Mouse (Mus musculus): Measurements from ENCODE around the gene Gm10570. TPM values are rescaled to one million over a fixed set of nuclear protein-coding genes. Genes with fewer than 3 reads are reported as not detected.

Gene Gm10570
- polyA plus RNA-seq, 1 experiment from 2014 or later, result not detected

DNA sequence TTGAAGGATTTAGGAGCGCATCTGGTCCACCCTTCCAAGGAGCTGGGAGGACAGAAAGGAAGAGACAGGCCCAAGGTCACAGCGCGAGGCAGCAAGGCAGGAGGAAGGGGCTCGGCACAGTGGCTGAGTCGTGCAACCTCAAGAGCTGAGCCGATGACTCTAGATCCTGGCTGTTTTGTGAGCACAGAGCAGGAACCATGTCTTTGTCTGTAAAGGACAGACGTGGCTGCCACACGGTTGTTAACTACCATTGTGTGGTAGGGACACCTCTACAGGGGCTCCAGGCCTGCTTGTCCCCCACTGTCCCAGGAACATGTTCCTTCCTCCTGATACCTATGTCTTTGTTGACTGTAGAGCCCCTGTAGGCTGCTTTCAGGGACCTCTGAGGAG is 8.8 kb downstream of the Gm10570 start:
- no peak for ATAC-seq (ENCODE audit: insufficient number of reproducible peaks, insufficient read depth, low FRiP score, low read depth)
- Histone ChIP-seq H3K9me3 (ENCODE audit: control insufficient read depth, low read depth, low read length) (no peaks in the 10 kb centered on the region), H3K27me3 (ENCODE audit: control insufficient read depth, insufficient read depth, low read length) (no peaks in the 10 kb centered on the region), H3K4me3 (ENCODE audit: low read depth, low read length) (no peak overlapping the region), H3K9ac (replicated peaks; ENCODE audit: low read depth, low read length) (no peak overlapping the region), H3K27ac (ENCODE audit: low read length) (no peak overlapping the region), H3K4me1 (ENCODE audit: control insufficient read depth, insufficient read depth, low read length) (0 out of 2 replicates have a peak, but pooled peaks cover 2% of the 10 kb centered on the region), H3K36me3 (ENCODE audit: control insufficient read depth, insufficient read depth, low read length) (no peaks in the 10 kb centered on the region), H3K4me2 (replicated peaks; ENCODE audit: low read depth, low read length) (no peak overlapping the region)
- 72% methylated on average over 8 of the region's 8 CpGs for WGBS

DNA sequence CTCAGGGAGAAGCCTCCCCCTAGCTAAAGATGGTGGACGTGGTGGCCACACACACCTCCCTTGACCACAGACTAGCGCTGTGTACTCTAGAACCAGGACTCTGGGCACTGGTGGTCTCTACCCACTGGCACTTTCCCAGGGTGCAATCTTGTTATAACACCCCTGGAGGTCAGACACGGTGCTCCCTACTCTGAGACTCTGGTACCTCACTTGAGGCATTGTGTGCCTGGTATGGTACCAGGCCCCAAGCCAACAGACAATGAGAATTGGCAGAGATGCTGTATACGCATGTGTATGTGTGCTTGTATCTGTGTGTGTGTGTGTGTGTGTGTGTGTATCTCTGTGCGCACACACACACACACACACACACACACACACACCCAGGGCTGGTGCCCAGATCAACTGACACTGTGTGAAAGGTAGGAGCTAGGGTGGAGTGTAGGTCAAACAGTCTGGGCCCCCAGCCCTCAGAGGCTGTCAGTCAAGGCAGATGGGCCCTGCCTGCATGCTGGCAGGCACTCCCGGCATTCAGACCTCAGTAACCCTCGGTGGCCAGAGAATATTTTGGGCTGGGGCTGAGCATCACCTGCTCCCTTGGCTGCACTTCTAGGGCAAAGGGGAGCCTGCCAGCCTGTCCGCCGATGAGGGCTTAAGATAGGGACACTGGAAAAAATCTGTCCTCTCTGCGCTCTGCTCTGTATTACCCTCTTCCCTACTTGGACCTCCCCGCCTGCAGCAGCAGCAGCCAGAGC is 9.4 kb downstream of the Gm10570 start:
- no peak for ATAC-seq (ENCODE audit: insufficient number of reproducible peaks, insufficient read depth, low FRiP score, low read depth)
- Histone ChIP-seq H3K4me3 (ENCODE audit: low read depth, low read length) (no peak overlapping the region), H3K36me3 (ENCODE audit: control insufficient read depth, insufficient read depth, low read length) (no peaks in the 10 kb centered on the region), H3K4me1 (ENCODE audit: control insufficient read depth, insufficient read depth, low read length) (0 out of 2 replicates have a peak, but pooled peaks cover 2% of the 10 kb centered on the region), H3K27ac (ENCODE audit: low read length) (no peak overlapping the region), H3K9me3 (ENCODE audit: control insufficient read depth, low read depth, low read length) (no peaks in the 10 kb centered on the region), H3K27me3 (ENCODE audit: control insufficient read depth, insufficient read depth, low read length) (no peaks in the 10 kb centered on the region), H3K9ac (replicated peaks; ENCODE audit: low read depth, low read length) (no peak overlapping the region), H3K4me2 (replicated peaks; ENCODE audit: low read depth, low read length) (no peak overlapping the region)
- 70% methylated on average over 11 of the region's 11 CpGs for WGBS

DNA sequence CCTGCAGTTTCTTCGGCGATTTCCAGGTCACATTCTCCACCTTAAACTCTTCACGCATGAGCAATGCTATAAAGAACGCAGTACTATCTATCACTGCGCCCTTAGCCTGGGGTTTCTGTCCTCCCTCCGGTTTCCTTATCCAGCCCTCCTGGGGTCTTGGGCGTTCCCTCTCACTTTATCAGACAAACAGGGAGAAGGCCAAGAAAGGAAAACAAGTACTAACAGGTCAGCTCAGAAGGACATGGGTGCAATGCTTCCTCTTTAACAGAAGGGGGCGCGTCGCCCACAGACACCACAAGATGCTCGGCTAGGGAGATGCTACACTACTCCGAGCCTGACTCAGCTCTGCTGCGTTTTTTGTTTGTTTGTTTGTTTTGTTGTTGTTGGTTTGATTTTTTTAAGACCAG is 11.3 kb downstream of the Gm10570 start:
- WGBS, result 24% methylated on average over 13 of the region's 13 CpGs
- H3K36me3 ChIP-seq (ENCODE audit: control insufficient read depth, insufficient read depth, low read length), result no peaks in the 10 kb centered on the region
- H3K9me3 ChIP-seq (ENCODE audit: control insufficient read depth, low read depth, low read length), result no peaks in the 10 kb centered on the region
- ATAC-seq (ENCODE audit: insufficient number of reproducible peaks, insufficient read depth, low FRiP score, low read depth), result peak; percentile 53; the same call in 1 of the 2 replicates
- H3K4me1 ChIP-seq (ENCODE audit: control insufficient read depth, insufficient read depth, low read length), result 0 out of 2 replicates have a peak, but pooled peaks cover 2% of the 10 kb centered on the region
- H3K27ac ChIP-seq (ENCODE audit: low read length), result no peak overlapping the region
- no peak overlapping the region for H3K9ac ChIP-seq (replicated peaks; ENCODE audit: low read depth, low read length)
- H3K4me3 ChIP-seq (ENCODE audit: low read depth, low read length), result no peak overlapping the region
- H3K4me2 ChIP-seq (replicated peaks; ENCODE audit: low read depth, low read length), result no peak overlapping the region
- no peaks in the 10 kb centered on the region for H3K27me3 ChIP-seq (ENCODE audit: control insufficient read depth, insufficient read depth, low read length)

DNA sequence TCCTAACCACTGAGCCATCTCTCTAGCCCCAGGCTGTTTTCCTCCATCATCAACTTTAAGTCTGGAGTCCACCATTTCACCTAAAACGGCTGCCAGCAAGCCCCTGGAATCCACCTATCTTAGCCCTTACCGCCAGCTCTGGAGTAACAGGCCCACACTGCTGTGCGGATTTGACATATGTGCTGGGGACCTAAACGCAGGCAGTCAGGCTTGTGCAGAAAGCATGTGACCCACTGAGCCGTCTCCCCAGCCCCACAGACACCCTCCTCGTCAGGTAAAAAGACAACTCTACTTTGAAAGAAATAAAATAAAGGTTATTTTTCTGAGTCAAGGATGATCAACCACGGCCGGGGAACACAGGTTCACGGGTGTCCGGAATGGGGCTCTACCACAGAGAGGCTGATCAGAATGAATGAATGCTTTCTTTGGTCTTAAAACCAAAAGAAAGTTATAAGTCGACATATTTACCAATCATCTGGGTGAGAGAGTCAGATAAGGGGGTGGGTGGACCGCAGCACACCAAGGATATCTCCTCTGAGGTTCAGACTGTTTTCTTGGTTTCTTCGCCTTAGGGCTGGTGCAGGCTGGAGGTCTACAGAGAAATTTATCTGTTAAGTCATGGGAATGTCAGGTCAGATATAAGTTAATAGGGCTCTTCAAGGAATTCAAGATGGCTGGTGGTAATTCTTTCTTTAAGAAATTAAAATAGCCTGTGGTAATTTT is 12.1 kb downstream of the Gm10570 start:
- no peak overlapping the region for H3K4me3 ChIP-seq (ENCODE audit: low read depth, low read length)
- no peak for ATAC-seq (ENCODE audit: insufficient number of reproducible peaks, insufficient read depth, low FRiP score, low read depth)
- no peaks in the 10 kb centered on the region for H3K9me3 ChIP-seq (ENCODE audit: control insufficient read depth, low read depth, low read length)
- H3K36me3 ChIP-seq (ENCODE audit: control insufficient read depth, insufficient read depth, low read length), result no peaks in the 10 kb centered on the region
- no peak overlapping the region for H3K4me2 ChIP-seq (replicated peaks; ENCODE audit: low read depth, low read length)
- no peaks in the 10 kb centered on the region for H3K27me3 ChIP-seq (ENCODE audit: control insufficient read depth, insufficient read depth, low read length)
- H3K9ac ChIP-seq (replicated peaks; ENCODE audit: low read depth, low read length), result no peak overlapping the region
- 80% methylated on average over 13 of the region's 13 CpGs for WGBS
- no peak overlapping the region for H3K27ac ChIP-seq (ENCODE audit: low read length)
- 0 out of 2 replicates have a peak, but pooled peaks cover 2% of the 10 kb centered on the region for H3K4me1 ChIP-seq (ENCODE audit: control insufficient read depth, insufficient read depth, low read length)

DNA sequence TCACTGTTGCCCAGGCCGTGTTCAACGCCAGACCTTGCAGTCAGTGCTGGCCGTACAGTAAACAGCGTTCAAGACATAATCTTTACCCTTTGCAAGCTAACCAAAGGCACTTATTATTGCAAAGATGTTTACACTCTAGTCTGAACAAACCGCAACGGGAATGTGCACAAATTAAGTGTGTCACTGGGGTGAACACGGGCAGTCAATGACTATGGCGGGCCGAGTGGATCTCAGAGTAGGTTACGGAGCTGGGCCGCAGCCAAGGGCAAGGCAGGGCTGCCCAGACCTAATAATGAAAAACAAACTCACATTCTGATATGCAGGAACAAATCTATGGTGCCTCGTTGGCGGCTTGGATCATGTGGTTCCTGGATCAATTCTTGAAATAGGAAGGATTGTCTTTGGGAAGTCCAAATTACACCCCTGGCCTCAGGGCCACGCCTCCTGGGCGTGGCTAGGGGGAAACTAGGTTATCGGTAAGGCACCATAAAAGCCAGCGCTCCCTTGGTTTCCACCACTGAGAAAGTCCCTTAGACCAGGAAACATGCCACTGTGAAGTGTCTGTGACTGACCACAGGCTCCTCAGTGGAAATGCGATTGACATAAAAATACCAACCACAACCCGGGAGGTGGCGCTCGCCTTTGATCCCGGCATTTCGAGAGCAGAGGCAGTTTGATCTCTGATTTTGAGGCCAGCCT is 13.3 kb downstream of the Gm10570 start:
- Histone ChIP-seq H3K36me3 (ENCODE audit: control insufficient read depth, insufficient read depth, low read length) (no peaks in the 10 kb centered on the region), H3K4me1 (ENCODE audit: control insufficient read depth, insufficient read depth, low read length) (0 out of 2 replicates have a peak, but pooled peaks cover 2% of the 10 kb centered on the region), H3K9ac (replicated peaks; ENCODE audit: low read depth, low read length) (no peak overlapping the region), H3K4me2 (replicated peaks; ENCODE audit: low read depth, low read length) (no peak overlapping the region), H3K27ac (ENCODE audit: low read length) (no peak overlapping the region), H3K4me3 (ENCODE audit: low read depth, low read length) (no peak overlapping the region), H3K27me3 (ENCODE audit: control insufficient read depth, insufficient read depth, low read length) (no peaks in the 10 kb centered on the region), H3K9me3 (ENCODE audit: control insufficient read depth, low read depth, low read length) (no peaks in the 10 kb centered on the region)
- whole genome bisulfite sequencing, result 50% methylated on average over 23 of the region's 23 CpGs
- no peak for ATAC-seq (ENCODE audit: insufficient number of reproducible peaks, insufficient read depth, low FRiP score, low read depth)

DNA sequence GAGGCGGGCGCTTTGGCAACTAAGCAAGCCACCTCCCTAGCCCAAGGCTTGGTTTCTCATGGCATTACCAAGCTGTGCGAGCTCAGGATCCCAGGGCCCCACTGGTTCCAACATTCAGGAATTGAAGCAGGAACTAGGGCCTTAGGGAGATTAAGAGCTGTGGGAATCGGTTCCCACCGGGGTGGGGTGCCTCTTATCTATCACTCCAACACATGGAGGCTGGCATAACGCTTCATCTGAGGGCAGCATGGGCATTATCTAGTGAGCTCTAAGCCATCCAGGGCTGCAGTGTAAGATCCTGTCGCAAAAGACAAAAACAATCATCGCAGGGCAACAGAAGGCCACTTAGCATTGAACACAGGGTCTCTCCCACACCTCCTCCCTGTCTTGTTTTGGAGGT is 14.0 kb downstream of the Gm10570 start:
- Histone ChIP-seq H3K4me2 (replicated peaks; ENCODE audit: low read depth, low read length) (no peak overlapping the region), H3K4me3 (ENCODE audit: low read depth, low read length) (no peak overlapping the region), H3K4me1 (ENCODE audit: control insufficient read depth, insufficient read depth, low read length) (0 out of 2 replicates have a peak, but pooled peaks cover 2% of the 10 kb centered on the region), H3K9me3 (ENCODE audit: control insufficient read depth, low read depth, low read length) (no peaks in the 10 kb centered on the region), H3K36me3 (ENCODE audit: control insufficient read depth, insufficient read depth, low read length) (no peaks in the 10 kb centered on the region), H3K27ac (ENCODE audit: low read length) (no peak overlapping the region), H3K9ac (replicated peaks; ENCODE audit: low read depth, low read length) (no peak overlapping the region), H3K27me3 (ENCODE audit: control insufficient read depth, insufficient read depth, low read length) (no peaks in the 10 kb centered on the region)
- ATAC-seq (ENCODE audit: insufficient number of reproducible peaks, insufficient read depth, low FRiP score, low read depth), result no peak
- 85% methylated on average over 8 of the region's 8 CpGs for WGBS

DNA sequence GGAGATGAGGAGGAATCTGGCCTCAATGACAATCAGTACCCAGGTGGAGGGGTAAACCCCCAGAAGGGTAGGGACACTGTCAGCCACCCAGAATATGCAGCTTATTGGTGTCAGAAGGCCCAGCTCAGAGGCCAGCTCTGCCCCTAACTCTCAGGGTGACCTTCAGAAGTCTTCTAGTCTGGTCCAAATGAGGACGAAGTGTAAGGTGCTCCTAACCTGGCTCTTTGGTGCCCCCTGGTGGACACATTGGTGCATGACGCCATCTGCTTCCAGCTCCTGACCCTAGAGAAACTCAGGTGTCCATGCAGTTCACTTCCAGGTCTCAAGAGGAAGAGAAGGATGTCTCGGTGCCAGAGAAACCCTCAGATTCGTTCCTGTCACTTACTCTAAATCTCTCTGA is 16.2 kb downstream of the Gm10570 start:
- ATAC-seq (ENCODE audit: insufficient number of reproducible peaks, insufficient read depth, low FRiP score, low read depth), result peak; percentile 35; the same call in 1 of the 2 replicates
- WGBS, result 2% methylated on average over 4 of the region's 4 CpGs

DNA sequence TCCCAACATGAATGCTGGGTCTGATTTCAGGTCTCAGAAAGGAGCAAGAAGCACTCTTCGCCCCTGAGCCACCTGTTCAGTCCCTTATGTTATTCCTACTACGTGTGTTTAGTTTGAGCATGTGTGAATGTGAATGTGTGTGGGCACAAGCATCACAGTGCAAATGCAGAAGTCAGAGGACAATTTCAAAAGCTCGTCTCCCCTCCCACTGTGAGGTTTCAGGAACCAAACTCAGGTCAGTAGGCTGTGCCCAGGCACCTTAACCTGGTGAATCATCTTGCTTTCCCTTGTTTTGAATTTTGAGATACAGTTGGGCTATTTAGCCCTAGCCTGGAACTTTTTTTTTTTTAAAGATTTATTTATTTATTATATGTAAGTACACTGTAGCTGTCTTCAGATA is 18.6 kb downstream of the Gm10570 start:
- no peak overlapping the region for H3K4me2 ChIP-seq (replicated peaks; ENCODE audit: low read depth, low read length)
- no peaks in the 10 kb centered on the region for H3K36me3 ChIP-seq (ENCODE audit: control insufficient read depth, insufficient read depth, low read length)
- no peak overlapping the region for H3K4me3 ChIP-seq (ENCODE audit: low read depth, low read length)
- 77% methylated on average over 3 of the region's 3 CpGs for WGBS
- no peaks in the 10 kb centered on the region for H3K27me3 ChIP-seq (ENCODE audit: control insufficient read depth, insufficient read depth, low read length)
- H3K4me1 ChIP-seq (ENCODE audit: control insufficient read depth, insufficient read depth, low read length), result no peaks in the 10 kb centered on the region
- no peak overlapping the region for H3K9ac ChIP-seq (replicated peaks; ENCODE audit: low read depth, low read length)
- ATAC-seq (ENCODE audit: insufficient number of reproducible peaks, insufficient read depth, low FRiP score, low read depth), result no peak
- no peak overlapping the region for H3K27ac ChIP-seq (ENCODE audit: low read length)
- H3K9me3 ChIP-seq (ENCODE audit: control insufficient read depth, low read depth, low read length), result no peaks in the 10 kb centered on the region

More for the DNA sequence above, 16.2 kb downstream of the Gm10570 start:
- H3K9ac ChIP-seq (replicated peaks; ENCODE audit: low read depth, low read length), result no peak overlapping the region
- H3K27me3 ChIP-seq (ENCODE audit: control insufficient read depth, insufficient read depth, low read length), result no peaks in the 10 kb centered on the region
- H3K4me2 ChIP-seq (replicated peaks; ENCODE audit: low read depth, low read length), result no peak overlapping the region
- no peak overlapping the region for H3K27ac ChIP-seq (ENCODE audit: low read length)
- 0 out of 2 replicates have a peak, but pooled peaks cover 2% of the 10 kb centered on the region for H3K4me1 ChIP-seq (ENCODE audit: control insufficient read depth, insufficient read depth, low read length)
- no peak overlapping the region for H3K4me3 ChIP-seq (ENCODE audit: low read depth, low read length)
- H3K36me3 ChIP-seq (ENCODE audit: control insufficient read depth, insufficient read depth, low read length), result no peaks in the 10 kb centered on the region
- H3K9me3 ChIP-seq (ENCODE audit: control insufficient read depth, low read depth, low read length), result no peaks in the 10 kb centered on the region
